Mouse (Mus musculus): ENCODE results near the gene Il6st. TPM values are rescaled to one million over a fixed set of nuclear protein-coding genes. Genes with fewer than 3 reads are reported as not detected.

Gene Il6st
- 9.8 and 12.6 TPM in 2 replicates for polyA plus RNA-seq (2014; fragmentation: Nextera tagmentation; extraction: Ambion mirVana)

- no peaks in the 10 kb centered on the region for H3K9me3 ChIP-seq (replicated peaks; ENCODE audit: control insufficient read depth, low read length)
- H3K4me3 ChIP-seq (ENCODE audit: low read depth, low read length): peak within 1 kb of the TSS; percentile 79
- H3K27ac ChIP-seq (ENCODE audit: low read depth, low read length): peak within 1 kb of the TSS; percentile 46; the same call in 1 of the 2 replicates
- ATAC-seq: peak; percentile 100
- H3K36me3 ChIP-seq (ENCODE audit: control insufficient read depth, insufficient read depth, low read length): no peaks in the 10 kb centered on the region
- peak within 1 kb of the TSS; percentile 82 for H3K9ac ChIP-seq (ENCODE audit: low read length)
- peak; percentile 95 for DNase-seq (ENCODE audit: low spot score)
- peaks cover 3% of the 10 kb centered on the region; the same call in 1 of the 2 replicates for H3K4me1 ChIP-seq (ENCODE audit: control insufficient read depth, insufficient read depth, low read length)
- H3K27me3 ChIP-seq (replicated peaks; ENCODE audit: control insufficient read depth, insufficient read depth, low read length): no peaks in the 10 kb centered on the region
- peak within 1 kb of the TSS; percentile 89 for H3K4me2 ChIP-seq (ENCODE audit: low read length)
- WGBS: under 1% methylated on average over 61 of the region's 85 CpGs
Observed at GRCm38 (mm10) chr13:112463868-112464625, at the start of gene Il6st. Gene Il6st (plus strand): TSS chr13:112464070.

- Histone ChIP-seq H3K9me3 (replicated peaks; ENCODE audit: control insufficient read depth, low read length) (no peaks in the 10 kb centered on the region), H3K4me3 (ENCODE audit: low read depth, low read length) (no peak overlapping the region), H3K36me3 (ENCODE audit: control insufficient read depth, insufficient read depth, low read length) (no peaks in the 10 kb centered on the region), H3K27me3 (replicated peaks; ENCODE audit: control insufficient read depth, insufficient read depth, low read length) (no peaks in the 10 kb centered on the region), H3K9ac (ENCODE audit: low read length) (no peak overlapping the region), H3K4me1 (ENCODE audit: control insufficient read depth, insufficient read depth, low read length) (no peaks in the 10 kb centered on the region), H3K4me2 (ENCODE audit: low read length) (no peak overlapping the region), H3K27ac (ENCODE audit: low read depth, low read length) (no peak overlapping the region)
- ATAC-seq: no peak
- DNase-seq (ENCODE audit: low spot score): no peak
- 77% methylated on average over 6 of the region's 6 CpGs for WGBS
Observed at GRCm38 (mm10) chr13:112415896-112416295, 48.0 kb upstream of the Il6st start.

- DNase-seq (ENCODE audit: low spot score): no peak
- H3K27me3 ChIP-seq (replicated peaks; ENCODE audit: control insufficient read depth, insufficient read depth, low read length): no peaks in the 10 kb centered on the region
- no peaks in the 10 kb centered on the region for H3K4me1 ChIP-seq (ENCODE audit: control insufficient read depth, insufficient read depth, low read length)
- WGBS: 22% methylated on average over 8 of the region's 8 CpGs
- no peak for ATAC-seq
- H3K4me3 ChIP-seq (ENCODE audit: low read depth, low read length): no peak overlapping the region
- H3K4me2 ChIP-seq (ENCODE audit: low read length): no peak overlapping the region
- H3K9me3 ChIP-seq (replicated peaks; ENCODE audit: control insufficient read depth, low read length): no peaks in the 10 kb centered on the region
- no peak overlapping the region for H3K27ac ChIP-seq (ENCODE audit: low read depth, low read length)
- no peaks in the 10 kb centered on the region for H3K36me3 ChIP-seq (ENCODE audit: control insufficient read depth, insufficient read depth, low read length)
- no peak overlapping the region for H3K9ac ChIP-seq (ENCODE audit: low read length)
Observed at GRCm38 (mm10) chr13:112416410-112417162, 47.3 kb upstream of the Il6st start.

GRCm38 (mm10) chr13:112417163-112417523 lies 46.7 kb upstream of the Il6st start:
- H3K9ac ChIP-seq (ENCODE audit: low read length): no peak overlapping the region
- no peak overlapping the region for H3K4me3 ChIP-seq (ENCODE audit: low read depth, low read length)
- no peak for DNase-seq (ENCODE audit: low spot score)
- no peaks in the 10 kb centered on the region for H3K9me3 ChIP-seq (replicated peaks; ENCODE audit: control insufficient read depth, low read length)
- no peak overlapping the region for H3K4me2 ChIP-seq (ENCODE audit: low read length)
- no peaks in the 10 kb centered on the region for H3K36me3 ChIP-seq (ENCODE audit: control insufficient read depth, insufficient read depth, low read length)
- 44% methylated on average over 4 of the region's 4 CpGs for WGBS
- no peak for ATAC-seq
- no peaks in the 10 kb centered on the region for H3K4me1 ChIP-seq (ENCODE audit: control insufficient read depth, insufficient read depth, low read length)
- H3K27me3 ChIP-seq (replicated peaks; ENCODE audit: control insufficient read depth, insufficient read depth, low read length): no peaks in the 10 kb centered on the region
- no peak overlapping the region for H3K27ac ChIP-seq (ENCODE audit: low read depth, low read length)

GRCm38 (mm10) chr13:112417861-112418423 lies 45.9 kb upstream of the Il6st start:
- H3K27ac ChIP-seq (ENCODE audit: low read depth, low read length): no peak overlapping the region
- no peaks in the 10 kb centered on the region for H3K4me1 ChIP-seq (ENCODE audit: control insufficient read depth, insufficient read depth, low read length)
- no peak for ATAC-seq
- no peak overlapping the region for H3K4me2 ChIP-seq (ENCODE audit: low read length)
- H3K9me3 ChIP-seq (replicated peaks; ENCODE audit: control insufficient read depth, low read length): no peaks in the 10 kb centered on the region
- WGBS: 86% methylated on average over 2 of the region's 2 CpGs
- H3K9ac ChIP-seq (ENCODE audit: low read length): no peak overlapping the region
- no peaks in the 10 kb centered on the region for H3K36me3 ChIP-seq (ENCODE audit: control insufficient read depth, insufficient read depth, low read length)
- H3K4me3 ChIP-seq (ENCODE audit: low read depth, low read length): no peak overlapping the region
- no peak for DNase-seq (ENCODE audit: low spot score)
- H3K27me3 ChIP-seq (replicated peaks; ENCODE audit: control insufficient read depth, insufficient read depth, low read length): no peaks in the 10 kb centered on the region

GRCm38 (mm10) chr13:112418595-112418994 lies 45.3 kb upstream of the Il6st start:
- Histone ChIP-seq H3K9ac (ENCODE audit: low read length) (no peak overlapping the region), H3K27ac (ENCODE audit: low read depth, low read length) (no peak overlapping the region), H3K4me3 (ENCODE audit: low read depth, low read length) (no peak overlapping the region), H3K36me3 (ENCODE audit: control insufficient read depth, insufficient read depth, low read length) (no peaks in the 10 kb centered on the region), H3K4me1 (ENCODE audit: control insufficient read depth, insufficient read depth, low read length) (no peaks in the 10 kb centered on the region), H3K4me2 (ENCODE audit: low read length) (no peak overlapping the region), H3K27me3 (replicated peaks; ENCODE audit: control insufficient read depth, insufficient read depth, low read length) (no peaks in the 10 kb centered on the region), H3K9me3 (replicated peaks; ENCODE audit: control insufficient read depth, low read length) (no peaks in the 10 kb centered on the region)
- ATAC-seq (no peak), DNase-seq (ENCODE audit: low spot score) (no peak)
- 95% methylated on average over 4 of the region's 4 CpGs for WGBS

- H3K4me1 ChIP-seq (ENCODE audit: control insufficient read depth, insufficient read depth, low read length): no peaks in the 10 kb centered on the region
- no peaks in the 10 kb centered on the region for H3K9me3 ChIP-seq (replicated peaks; ENCODE audit: control insufficient read depth, low read length)
- no peak overlapping the region for H3K4me2 ChIP-seq (ENCODE audit: low read length)
- no peak overlapping the region for H3K4me3 ChIP-seq (ENCODE audit: low read depth, low read length)
- 85% methylated on average over 2 of the region's 2 CpGs for WGBS
- H3K9ac ChIP-seq (ENCODE audit: low read length): no peak overlapping the region
- H3K27me3 ChIP-seq (replicated peaks; ENCODE audit: control insufficient read depth, insufficient read depth, low read length): no peaks in the 10 kb centered on the region
- ATAC-seq (no peak), DNase-seq (ENCODE audit: low spot score) (no peak)
- H3K27ac ChIP-seq (ENCODE audit: low read depth, low read length): no peak overlapping the region
- H3K36me3 ChIP-seq (ENCODE audit: control insufficient read depth, insufficient read depth, low read length): no peaks in the 10 kb centered on the region
Observed at GRCm38 (mm10) chr13:112424212-112424611, 39.7 kb upstream of the Il6st start.

GRCm38 (mm10) chr13:112424635-112425034 lies 39.2 kb upstream of the Il6st start:
- no peak overlapping the region for H3K4me2 ChIP-seq (ENCODE audit: low read length)
- H3K4me1 ChIP-seq (ENCODE audit: control insufficient read depth, insufficient read depth, low read length): no peaks in the 10 kb centered on the region
- no peaks in the 10 kb centered on the region for H3K9me3 ChIP-seq (replicated peaks; ENCODE audit: control insufficient read depth, low read length)
- WGBS: 90% methylated on average over 7 of the region's 7 CpGs
- no peak for DNase-seq (ENCODE audit: low spot score)
- no peaks in the 10 kb centered on the region for H3K36me3 ChIP-seq (ENCODE audit: control insufficient read depth, insufficient read depth, low read length)
- no peaks in the 10 kb centered on the region for H3K27me3 ChIP-seq (replicated peaks; ENCODE audit: control insufficient read depth, insufficient read depth, low read length)
- no peak for ATAC-seq
- H3K9ac ChIP-seq (ENCODE audit: low read length): no peak overlapping the region
- H3K27ac ChIP-seq (ENCODE audit: low read depth, low read length): no peak overlapping the region
- H3K4me3 ChIP-seq (ENCODE audit: low read depth, low read length): no peak overlapping the region

All from forebrain, embryonic 14.5 days (tissue).